Mouse (Mus musculus): Measurements from ENCODE around the gene Aco2. TPM values are rescaled to one million over a fixed set of nuclear protein-coding genes. Genes with fewer than 3 reads are reported as not detected.

The Aco2 gene
- total RNA-seq, 2 experiments from 2014 or later, result 445 to 467 TPM

GRCm38 (mm10) chr15:81960171-81961077, 88.3 kb downstream of the Aco2 start, which contains the start of gene Pmm1:
Gene Pmm1, minus strand, starts transcription at chr15:81960930.
- peak; percentile 97 to 98 for DNase-seq (ENCODE audit: low spot score in 2 of 2)
- intact Hi-C loops (cut with DNase I), result loop anchor here (2.0 kb wide), 1 partner anchor 28 kb away; no protein-coding TSS in a partner anchor

DNA sequence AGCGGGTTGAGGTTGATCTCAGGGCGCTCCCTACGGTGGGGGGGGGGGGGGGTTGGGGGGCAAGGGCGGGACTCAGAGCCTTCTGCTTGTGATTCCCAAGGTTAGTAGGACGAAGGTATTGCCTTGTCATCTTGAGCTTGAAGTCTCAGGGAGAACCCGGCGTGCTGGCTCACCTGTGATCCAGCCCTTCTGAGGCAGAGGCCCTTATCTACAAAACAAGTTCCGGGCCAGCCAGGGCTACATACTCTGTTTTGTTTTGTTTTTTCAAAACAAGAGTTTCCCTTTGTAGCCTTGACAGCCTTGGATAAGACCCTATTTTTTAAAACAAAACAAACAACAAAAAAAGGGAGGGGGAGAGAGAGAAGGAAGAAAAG, 89.0 kb downstream of the Aco2 start:
- intact Hi-C loops (cut with DNase I), result loop anchor here (2.0 kb wide), 1 partner anchor 28 kb away; no protein-coding TSS in a partner anchor
- DNase-seq (ENCODE audit: low spot score in 2 of 2), result no peak

- intact Hi-C loops (cut with DNase I), result no loop called here
- DNase-seq (ENCODE audit: low spot score in 2 of 2), result no peak
Measured at GRCm38 (mm10) chr15:81964262-81964661, 92.2 kb downstream of the Aco2 start.

Other genes with a start within 250 kb of the Aco2 start
- gene L3mbtl2, start 208.4 kb upstream of the Aco2 start, total RNA-seq (2021), result 10 to 100 TPM; 34.4 to 35.5 TPM
- gene Chadl, start 175.0 kb upstream of the Aco2 start, total RNA-seq (2021), result 10 to 100 TPM; 18.8 to 23.8 TPM
- gene Zc3h7b, start 127.3 kb upstream of the Aco2 start, total RNA-seq (2021), result 100 to 1,000 TPM; 188 to 197 TPM
- 100 to 1,000 TPM; 199 to 206 TPM for gene Rangap1, start 126.8 kb upstream of the Aco2 start, total RNA-seq (2021)
- gene Tef, start 69.9 kb upstream of the Aco2 start, total RNA-seq (2021), result 100 to 1,000 TPM; 188 to 210 TPM
- gene Tob2, start 13.5 kb upstream of the Aco2 start, total RNA-seq (2021), result 10 to 100 TPM; 25.8 to 31.8 TPM
- gene Phf5a, start 398 bp upstream of the Aco2 start, total RNA-seq (2021), result 10 to 100 TPM; 31.8 to 39.8 TPM
- gene Polr3h, start 53.9 kb downstream of the Aco2 start, total RNA-seq (2021), result 10 to 100 TPM; 52.8 to 53.9 TPM
- gene Csdc2, start 64.5 kb downstream of the Aco2 start, total RNA-seq (2021), result 100 to 1,000 TPM; 109 to 112 TPM
- 100 to 1,000 TPM; 190 to 201 TPM for gene Pmm1, start 88.6 kb downstream of the Aco2 start, total RNA-seq (2021)
- not detected for gene 1700029P11Rik, start 108.2 kb downstream of the Aco2 start, total RNA-seq (2021)
- 10 to 100 TPM; 18.7 to 23.9 TPM for gene Xrcc6, start 115.5 kb downstream of the Aco2 start, total RNA-seq (2021)
- gene Desi1, start 161.6 kb downstream of the Aco2 start, total RNA-seq (2021), result 100 to 1,000 TPM; 103 to 117 TPM
- gene Snu13, start 175.3 kb downstream of the Aco2 start, total RNA-seq (2021), result 100 to 1,000 TPM in 1 of 2 experiments, 10 to 100 TPM in 1; 91.1 to 102 TPM
- not detected for gene 4930407I10Rik, start 186.8 kb downstream of the Aco2 start, total RNA-seq (2021)
- gene Mei1, start 197.7 kb downstream of the Aco2 start, total RNA-seq (2021), result under 1 TPM; 0.72 to 0.79 TPM